Mouse (Mus musculus): ENCODE results near the gene S100b.

- TF ChIP-seq CTCF (IDR thresholded peaks at IDR 0.05; ENCODE audit: control insufficient read depth, insufficient read depth, insufficient replicate concordance, low read depth, low read length): no peak
- TF ChIP-seq POLR2A (IDR thresholded peaks at IDR 0.05; ENCODE audit: control insufficient read depth, low read depth, low read length): no peak
These were observed 42.8 kb upstream of the S100b start for GRCm38 (mm10) chr10:76210806-76211205.
